Mouse (Mus musculus): ENCODE data around the gene Rep15.

DNA sequence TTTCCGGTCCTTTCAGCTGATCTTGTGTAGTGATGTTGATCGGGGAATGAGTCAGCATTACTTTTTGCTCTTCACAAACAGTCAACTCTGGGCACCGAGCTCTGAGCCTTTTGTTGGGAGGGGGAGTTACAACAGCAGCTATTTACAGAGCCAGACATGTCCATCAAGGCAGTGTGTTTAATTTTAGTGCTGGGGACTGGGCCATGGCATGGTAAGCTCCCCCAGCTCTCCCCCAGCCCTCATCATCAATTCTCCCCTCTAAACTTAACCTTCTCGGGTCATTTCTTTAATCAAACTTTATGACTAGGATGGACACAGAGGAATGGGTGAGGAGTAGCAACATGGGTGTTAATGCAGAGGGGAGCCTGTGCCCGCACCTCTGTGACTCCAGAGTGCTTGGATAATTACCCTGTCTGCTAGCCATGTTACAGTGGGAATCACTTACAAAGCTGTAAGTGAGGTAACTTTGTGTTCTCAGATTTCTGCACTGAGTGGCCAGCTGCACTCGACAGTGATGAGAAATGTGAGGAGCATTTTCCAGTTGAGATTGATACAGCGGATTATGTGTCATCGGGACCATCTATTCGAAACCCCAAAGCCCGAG, 23.1 kb downstream of the Rep15 start:
- TF ChIP-seq POLR2A (IDR thresholded peaks at IDR 0.05; ENCODE audit: insufficient read depth, low read length) (no peak), EP300 (IDR thresholded peaks at IDR 0.05; ENCODE audit: insufficient read depth, low read depth, low read length) (no peak)
